Mouse (Mus musculus): ENCODE measurements around the gene Pten.

DNA sequence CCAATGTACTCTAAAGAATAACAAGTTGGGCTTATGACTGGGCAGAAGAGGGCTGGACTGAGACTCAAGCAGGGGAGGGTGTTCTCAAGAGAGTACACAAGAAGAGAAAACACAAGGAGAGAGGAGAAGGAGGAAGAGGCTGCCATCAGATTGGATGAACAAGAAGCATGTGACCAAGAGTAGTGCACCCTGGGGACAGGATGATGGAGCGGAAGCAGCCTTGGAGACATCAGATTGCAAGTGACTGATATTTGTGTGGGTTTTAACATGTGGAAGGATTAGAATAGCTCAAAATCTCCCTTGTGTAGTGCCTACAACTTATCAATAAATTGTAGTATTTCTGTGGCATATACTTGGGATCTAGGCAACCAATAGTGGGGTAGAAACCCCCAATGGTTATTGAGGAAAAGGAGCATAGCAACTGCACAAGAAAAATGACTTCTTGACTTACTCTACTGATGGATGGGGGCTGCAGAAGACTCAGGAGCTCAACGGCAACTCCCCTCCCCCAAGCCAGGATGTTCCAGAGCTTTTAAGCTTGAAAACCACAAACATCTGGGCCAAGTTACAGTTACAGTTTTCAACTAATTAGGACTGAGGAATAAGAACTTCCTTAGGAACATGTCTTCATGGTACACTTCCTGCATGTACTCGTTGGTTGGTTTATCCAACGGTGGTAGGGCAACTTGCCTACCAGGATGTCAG, 16.5 kb upstream of the Pten start:
- TF ChIP-seq CTCF (IDR thresholded peaks at IDR 0.05; ENCODE audit: extremely low read depth, insufficient read depth, insufficient read length, insufficient replicate concordance): no peak
- no peak for TF ChIP-seq POLR2A (IDR thresholded peaks at IDR 0.05; ENCODE audit: low read depth, low read length)

All from spleen, adult 2 months (tissue).